In genomic region chr6:117660576-117660975, GRCm38 (mm10) we compare ENCODE assay signal across 9 mouse cellular contexts.
DNase-seq lines count a peak whose midpoint lies in the region; ATAC-seq lines count a peak whose summit lies in the region.
"Had no signal": no experiment of that assay in that cellular context is flagged by ENCODE, and none has a peak within 500 bp of the region (broad histone marks: within the 10 kb centered on the region; RNA-seq: fewer than 3 reads in every experiment).

No protein-coding gene starts in this region.

- WGBS in liver, embryonic 12.5 days (ENCODE audit: insufficient replicate concordance): 0% methylated on average over 1 of the region's 1 CpGs
- 0% methylated on average over 1 of the region's 1 CpGs for WGBS in lung, embryonic 16.5 days

- H3K9ac ChIP-seq in liver, embryonic 12.5 days: no peak overlapping the region
- no peak overlapping the region for H3K9ac ChIP-seq in lung, embryonic 16.5 days (ENCODE audit: low read length)

- peak; percentile 32 for DNase-seq in CD4-positive, CD25-positive, alpha-beta regulatory T cell, adult 2 months (ENCODE audit: low read depth, low spot score)
- peak; percentile 11 for DNase-seq in liver
- DNase-seq in embryo, embryonic 10.5 days (ENCODE audit: low spot score): peak; percentile 66
- no peak for DNase-seq in MN1 (ENCODE audit: low spot score)
- DNase-seq in gastrocnemius, adult 8-10 months (ENCODE audit: low spot score in 2 of 2): no peak

- H3K9me3 ChIP-seq in liver, embryonic 12.5 days (replicated peaks): no peaks in the 10 kb centered on the region
- H3K9me3 ChIP-seq in lung, embryonic 16.5 days (ENCODE audit: control insufficient read depth, low read length): no peaks in the 10 kb centered on the region

- H3K27ac ChIP-seq in liver, embryonic 12.5 days: no peak overlapping the region
- no peak overlapping the region for H3K27ac ChIP-seq in lung, embryonic 16.5 days (ENCODE audit: low read length)

- no peaks in the 10 kb centered on the region for H3K36me3 ChIP-seq in liver, embryonic 12.5 days
- H3K36me3 ChIP-seq in lung, embryonic 16.5 days (ENCODE audit: control insufficient read depth, insufficient read depth, low read length): no peaks in the 10 kb centered on the region

- H3K4me1 ChIP-seq in liver, embryonic 12.5 days: no peaks in the 10 kb centered on the region
- no peaks in the 10 kb centered on the region for H3K4me1 ChIP-seq in lung, embryonic 16.5 days (replicated peaks; ENCODE audit: control insufficient read depth, insufficient read depth, low read length)

- no peak overlapping the region for H3K4me3 ChIP-seq in liver, embryonic 12.5 days
- no peak overlapping the region for H3K4me3 ChIP-seq in lung, embryonic 16.5 days (ENCODE audit: low read length)
- H3K4me3 ChIP-seq: erythroblast, embryonic 14.5 days had no signal

- H3K4me2 ChIP-seq in liver, embryonic 12.5 days: no peak overlapping the region
- H3K4me2 ChIP-seq in lung, embryonic 16.5 days (ENCODE audit: low read depth, low read length): no peak overlapping the region

- no peaks in the 10 kb centered on the region for H3K27me3 ChIP-seq in liver, embryonic 12.5 days (replicated peaks)
- H3K27me3 ChIP-seq in lung, embryonic 16.5 days (ENCODE audit: control insufficient read depth, insufficient read depth, low read depth, low read length): no peaks in the 10 kb centered on the region

- no peak for ATAC-seq in CD4-positive, CD25-positive, alpha-beta regulatory T cell, adult 4 months
- ATAC-seq in liver, embryonic 12.5 days: no peak
- ATAC-seq in lung, embryonic 16.5 days (ENCODE audit: low read depth): 0 out of 2 replicates have a peak, but pooled peaks have one; percentile 26

Comparison
In these comparisons a context has a peak if more than half of its experiments do, and no peak if none do; other contexts are left out.
1. DNase-seq: peak in CD4-positive, CD25-positive, alpha-beta regulatory T cell, adult 2 months (single experiment), liver (single experiment) and embryo, embryonic 10.5 days (single experiment); none in MN1 (single experiment) and gastrocnemius, adult 8-10 months (0 of 2).